Mouse (Mus musculus) limb, embryonic 10.5 days (tissue): ENCODE results near the gene Abcf3. TPM values are rescaled to one million over a fixed set of nuclear protein-coding genes. Genes with fewer than 3 reads are reported as not detected.

Experiments used
- DNase-seq: peaks from one replicate; pipeline ENCODE4 v3.0.0-alpha.2; 2017; ENCODE audit warnings: low spot score
- H3K27ac ChIP-seq: fragments of 300-500 bp; sonication (generic); 2 replicates; pipeline ENCODE4 v1.5.1; 2016; ENCODE audit warnings: mild to moderate bottlenecking
- H3K27me3 ChIP-seq: fragments of 300-500 bp; sonication (generic); 2 replicates; pipeline ENCODE4 v1.6.1; 2016; ENCODE audit warnings: low read depth, mild to moderate bottlenecking; ENCODE audit not compliant: poor library complexity, severe bottlenecking
- H3K36me3 ChIP-seq: fragments of 300-500 bp; sonication (generic); 2 replicates; pipeline ENCODE4 v1.6.1; 2016; ENCODE audit warnings: mild to moderate bottlenecking, moderate library complexity
- H3K4me1 ChIP-seq: fragments of 300-500 bp; sonication (generic); 2 replicates; pipeline ENCODE4 v1.6.1; 2016
- H3K4me3 ChIP-seq: fragments of 300-500 bp; sonication (generic); 2 replicates; pipeline ENCODE4 v1.5.1; 2016; ENCODE audit warnings: mild to moderate bottlenecking, moderate library complexity
- H3K9me3 ChIP-seq: fragments of 300-500 bp; sonication (generic); replicated peaks from 2 replicates; pipeline ENCODE4 v1.6.1; 2016; ENCODE audit warnings: mild to moderate bottlenecking
- WGBS: fragments of 180-500 bp; shearing (Covaris S2); methylation state at CpG from one replicate; pipeline ENCODE4 v1.1.7; 2016; 5-methylcytosine and 5-hydroxymethylcytosine counted together
- microRNA counts: library from miRNA; unstranded; fragments of <30 nt; microRNA quantifications from one replicate; lab custom pipeline; 2017
- microRNA-seq: library from miRNA; unstranded; fragments of <30 nt; microRNA quantifications from one replicate; pipeline ENCODE4, GENCODE M21; 2017
- polyA plus RNA-seq: library from polyadenylated mRNA; unstranded; fragments of >200 nt; fragmentation: Nextera tagmentation; extraction: Ambion mirVana; gene quantifications from 2 replicates; pipeline ENCODE4 v1.2.1, GENCODE M21; 2016

Abcf3 gene
- polyA plus RNA-seq, 1 experiment from 2014 or later, result 61.9 TPM

GRCm38 (mm10) chr16:20604705-20605104 is 56.3 kb downstream of the Abcf3 start:
- Histone ChIP-seq H3K9me3 (no peaks in the 10 kb centered on the region), H3K27ac (no peak overlapping the region), H3K4me1 (peaks cover 11% of the 10 kb centered on the region), H3K4me3 (no peak overlapping the region), H3K36me3 (peaks cover 56% of the 10 kb centered on the region), H3K27me3 (no peaks in the 10 kb centered on the region)
- DNase-seq, result no peak
- WGBS, result 89% methylated on average over 9 of the region's 9 CpGs

GRCm38 (mm10) chr16:20610501-20611356 is 62.4 kb downstream of the Abcf3 start:
- Histone ChIP-seq H3K27me3 (no peaks in the 10 kb centered on the region), H3K4me1 (peaks cover 31% of the 10 kb centered on the region), H3K27ac (peak overlapping the region; percentile 92), H3K4me3 (peak overlapping the region; percentile 78), H3K36me3 (peaks cover 49% of the 10 kb centered on the region), H3K9me3 (no peaks in the 10 kb centered on the region)
- under 1% methylated on average over 28 of the region's 28 CpGs for WGBS
- DNase-seq, result peak; percentile 84

MicroRNAs encoded within 50 kb of the gene (microRNA counts, 519-probe panel; counts per million panel counts)
- 5,067 counts per million, percentile 87 among the panel's probes with 10 or more counts for microRNA mmu-miR-1224 (lab: Ali Mortazavi, UCI)

Small RNAs within 50 kb of the gene (microRNA-seq; reads per million reads assigned to microRNA genes)
- gene Mir1224, result 0.88 reads per million

Other genes with a start within 250 kb of the Abcf3 start
- gene Parl, start 246.2 kb upstream of the Abcf3 start, polyA plus RNA-seq, result 131 and 157 TPM in 2 replicates
- gene Cyp2ab1, start 223.2 kb upstream of the Abcf3 start, polyA plus RNA-seq, result not detected in 2 replicates
- gene Abcc5, start 122.2 kb upstream of the Abcf3 start, polyA plus RNA-seq, result 47.9 and 62.0 TPM in 2 replicates
- gene Eif2b5, start 49.8 kb upstream of the Abcf3 start, polyA plus RNA-seq, result 164 and 173 TPM in 2 replicates
- 28.6 and 33.5 TPM in 2 replicates for gene Dvl3, start 31.6 kb upstream of the Abcf3 start, polyA plus RNA-seq
- gene Ap2m1, start 13.1 kb upstream of the Abcf3 start, polyA plus RNA-seq, result 536 and 586 TPM in 2 replicates
- 0.30 and 0.46 TPM in 2 replicates for gene Vwa5b2, start 40.9 kb downstream of the Abcf3 start, polyA plus RNA-seq
- 48.1 and 56.1 TPM in 2 replicates for gene Eef1akmt4, start 63.0 kb downstream of the Abcf3 start, polyA plus RNA-seq
- not detected in 2 replicates for gene Gm49333, start 63.0 kb downstream of the Abcf3 start, polyA plus RNA-seq
- gene Alg3, start 63.2 kb downstream of the Abcf3 start, polyA plus RNA-seq, result 54.5 and 62.4 TPM in 2 replicates
- gene Camk2n2, start 72.7 kb downstream of the Abcf3 start, polyA plus RNA-seq, result 0.50 and 0.79 TPM in 2 replicates
- gene Ece2, start 81.3 kb downstream of the Abcf3 start, polyA plus RNA-seq, result 1.9 and 2.6 TPM in 2 replicates
- gene Psmd2, start 103.1 kb downstream of the Abcf3 start, polyA plus RNA-seq, result 517 and 538 TPM in 2 replicates
- 267 and 277 TPM in 2 replicates for gene Eif4g1, start 119.7 kb downstream of the Abcf3 start, polyA plus RNA-seq
- 2.7 and 3.8 TPM in 2 replicates for gene Fam131a, start 144.7 kb downstream of the Abcf3 start, polyA plus RNA-seq
- gene Polr2h, start 169.1 kb downstream of the Abcf3 start, polyA plus RNA-seq, result 148 and 173 TPM in 2 replicates
- gene Clcn2, start 169.2 kb downstream of the Abcf3 start, polyA plus RNA-seq, result 14.1 and 18.5 TPM in 2 replicates
- gene Chrd, start 184.6 kb downstream of the Abcf3 start, polyA plus RNA-seq, result 0.41 and 1.6 TPM in 2 replicates
- 0.21 and 0.54 TPM in 2 replicates for gene Thpo, start 185.9 kb downstream of the Abcf3 start, polyA plus RNA-seq